7 mouse cellular contexts compared by ENCODE assay signal in genomic region chr5:21737620-21738019, GRCm38 (mm10). TPM values are rescaled to one million over a fixed set of nuclear protein-coding genes. Genes with fewer than 3 reads are reported as not detected.
DNase-seq lines count a peak whose midpoint lies in the region; ATAC-seq and TF ChIP-seq lines count a peak whose summit lies in the region.

No protein-coding gene starts in this region.

- no peak overlapping the region for H3K27ac ChIP-seq in neural tube, embryonic 11.5 days (ENCODE audit: low read depth, low read length)
- 0 out of 2 replicates have a peak overlapping the region, but pooled peaks have one; percentile 81 for H3K27ac ChIP-seq in limb, embryonic 14.5 days (replicated peaks; ENCODE audit: low read depth, low read length)
- no peak overlapping the region for H3K27ac ChIP-seq in stomach, embryonic 16.5 days (ENCODE audit: low read length)

- H3K9me3 ChIP-seq in neural tube, embryonic 11.5 days (ENCODE audit: control insufficient read depth, low read length) = no peaks in the 10 kb centered on the region
- no peaks in the 10 kb centered on the region for H3K9me3 ChIP-seq in limb, embryonic 14.5 days (ENCODE audit: control insufficient read depth, low read length)
- no peaks in the 10 kb centered on the region for H3K9me3 ChIP-seq in stomach, embryonic 16.5 days (replicated peaks; ENCODE audit: control insufficient read depth, low read length)

- H3K4me3 ChIP-seq in neural tube, embryonic 11.5 days (ENCODE audit: low read depth, low read length) = peak overlapping the region; percentile 94
- H3K4me3 ChIP-seq in limb, embryonic 14.5 days (replicated peaks; ENCODE audit: low read length) = peak overlapping the region; percentile 82
- H3K4me3 ChIP-seq in stomach, embryonic 16.5 days (replicated peaks; ENCODE audit: low read length) = peak overlapping the region; percentile 67

- H3K36me3 ChIP-seq in neural tube, embryonic 11.5 days (ENCODE audit: control insufficient read depth, insufficient read depth, low read length) = no peaks in the 10 kb centered on the region
- H3K36me3 ChIP-seq in limb, embryonic 14.5 days (ENCODE audit: control insufficient read depth, insufficient read depth, low read length) = peaks cover 33% of the 10 kb centered on the region
- H3K36me3 ChIP-seq in stomach, embryonic 16.5 days (ENCODE audit: control insufficient read depth, insufficient read depth, low read length) = peaks cover 13% of the 10 kb centered on the region; the same call in 1 of the 2 replicates

- no peaks in the 10 kb centered on the region for H3K27me3 ChIP-seq in neural tube, embryonic 11.5 days (ENCODE audit: control insufficient read depth, insufficient read depth, low read length)
- no peaks in the 10 kb centered on the region for H3K27me3 ChIP-seq in limb, embryonic 14.5 days (ENCODE audit: control insufficient read depth, insufficient read depth, low read length)
- H3K27me3 ChIP-seq in stomach, embryonic 16.5 days (ENCODE audit: control insufficient read depth, insufficient read depth, low read length) = no peaks in the 10 kb centered on the region

- ATAC-seq in neural tube, embryonic 11.5 days (ENCODE audit: insufficient read depth, low FRiP score, low TSS enrichment) = no peak
- ATAC-seq in erythroid progenitor cell, adult 5-6 weeks (replicated peaks; ENCODE audit: low FRiP score, poor library complexity, severe bottlenecking) = 0 out of 2 replicates have a peak, but pooled peaks have one; percentile 35
- no peak for ATAC-seq in limb, embryonic 14.5 days (ENCODE audit: low FRiP score, low read depth)
- ATAC-seq in stomach, embryonic 16.5 days (ENCODE audit: insufficient read depth, low FRiP score) = no peak

- peaks cover 6% of the 10 kb centered on the region for H3K4me1 ChIP-seq in neural tube, embryonic 11.5 days (ENCODE audit: control insufficient read depth, insufficient read depth, low read length)
- peaks cover 6% of the 10 kb centered on the region for H3K4me1 ChIP-seq in limb, embryonic 14.5 days (ENCODE audit: control insufficient read depth, insufficient read depth, low read length)
- peaks cover 12% of the 10 kb centered on the region for H3K4me1 ChIP-seq in stomach, embryonic 16.5 days (ENCODE audit: control insufficient read depth, insufficient read depth, low read length)

- no peak for DNase-seq in neural tube, embryonic 11.5 days (ENCODE audit: low spot score)
- no peak for DNase-seq in neural tube, embryonic 10.5 days (ENCODE audit: extremely low spot score, low spot score)
- DNase-seq in limb, embryonic 14.5 days (ENCODE audit: low spot score) = no peak
- no peak for DNase-seq in cerebellum, adult 11 months
- no peak for DNase-seq in cerebellum, postnatal 25 days

- peak overlapping the region; percentile 82 for H3K4me2 ChIP-seq in neural tube, embryonic 11.5 days (ENCODE audit: low read depth)
- H3K4me2 ChIP-seq in limb, embryonic 14.5 days (replicated peaks; ENCODE audit: low read depth, low read length, severe bottlenecking) = peak overlapping the region; percentile 87
- peak overlapping the region; percentile 79 for H3K4me2 ChIP-seq in stomach, embryonic 16.5 days (ENCODE audit: low read depth, low read length)

- peak overlapping the region; percentile 91 for H3K9ac ChIP-seq in neural tube, embryonic 11.5 days (ENCODE audit: low read length)
- peak overlapping the region; percentile 89 for H3K9ac ChIP-seq in limb, embryonic 14.5 days (ENCODE audit: low read depth, low read length, severe bottlenecking)
- H3K9ac ChIP-seq in stomach, embryonic 16.5 days (ENCODE audit: low read length) = peak overlapping the region; percentile 82

- 34% methylated on average over 10 of the region's 10 CpGs for WGBS in neural tube, embryonic 11.5 days
- 24% methylated on average over 10 of the region's 10 CpGs for WGBS in limb, embryonic 14.5 days
- WGBS in stomach, embryonic 16.5 days = 14% methylated on average over 10 of the region's 10 CpGs

- no peak for TF ChIP-seq POLR2A in limb, embryonic 14.5 days (IDR thresholded peaks at IDR 0.05; ENCODE audit: borderline replicate concordance, extremely low read depth, insufficient read depth, insufficient read length)

RNA-seq across cellular contexts. Expression of gene Pmpcb, which starts 0.7 kb away (rescaled TPM):
- 96.1 and 103 TPM in 2 replicates for polyA plus RNA-seq in neural tube, embryonic 11.5 days (2014; fragmentation: Nextera tagmentation; extraction: Ambion mirVana)
- total RNA-seq in erythroid progenitor cell, adult 5-6 weeks (2015; ENCODE audit: low replicate concordance) = 32.7 and 72.4 TPM in 2 replicates
- 56.0 and 71.2 TPM in 2 replicates for total RNA-seq in erythroid progenitor cell, adult 5-6 weeks (2017; ENCODE audit: low replicate concordance)
- 63.2 and 80.0 TPM in 2 replicates for polyA plus RNA-seq in limb, embryonic 14.5 days (2012; rRNA removed)
- 82.7 and 85.1 TPM in 2 replicates for polyA plus RNA-seq in limb, embryonic 14.5 days (2014; fragmentation: Nextera tagmentation; extraction: Ambion mirVana)
- polyA plus RNA-seq in stomach, embryonic 16.5 days (2015; fragmentation: Nextera tagmentation; extraction: Ambion mirVana) = 77.1 and 77.9 TPM in 2 replicates

RNA-seq across cellular contexts. Expression of gene Napepld, which starts 36.4 kb away (rescaled TPM):
- polyA plus RNA-seq in neural tube, embryonic 11.5 days (2014; fragmentation: Nextera tagmentation; extraction: Ambion mirVana) = 8.7 and 8.8 TPM in 2 replicates
- 1.4 and 1.7 TPM in 2 replicates for total RNA-seq in erythroid progenitor cell, adult 5-6 weeks (2015; ENCODE audit: low replicate concordance)
- total RNA-seq in erythroid progenitor cell, adult 5-6 weeks (2017; ENCODE audit: low replicate concordance) = 1.4 TPM in 1 of 2 replicates, not detected in the other
- polyA plus RNA-seq in limb, embryonic 14.5 days (2012; rRNA removed) = 2.3 and 2.7 TPM in 2 replicates
- polyA plus RNA-seq in limb, embryonic 14.5 days (2014; fragmentation: Nextera tagmentation; extraction: Ambion mirVana) = 2.1 and 2.2 TPM in 2 replicates
- polyA plus RNA-seq in stomach, embryonic 16.5 days (2015; fragmentation: Nextera tagmentation; extraction: Ambion mirVana) = 3.6 and 4.2 TPM in 2 replicates

RNA-seq across cellular contexts. Expression of gene Dnajc2, which starts 47.4 kb away (rescaled TPM):
- 91.2 and 92.4 TPM in 2 replicates for polyA plus RNA-seq in neural tube, embryonic 11.5 days (2014; fragmentation: Nextera tagmentation; extraction: Ambion mirVana)
- total RNA-seq in erythroid progenitor cell, adult 5-6 weeks (2015; ENCODE audit: low replicate concordance) = 10.5 and 23.9 TPM in 2 replicates
- total RNA-seq in erythroid progenitor cell, adult 5-6 weeks (2017; ENCODE audit: low replicate concordance) = 13.3 and 18.6 TPM in 2 replicates
- polyA plus RNA-seq in limb, embryonic 14.5 days (2012; rRNA removed) = 12.4 and 25.4 TPM in 2 replicates
- 60.2 and 61.1 TPM in 2 replicates for polyA plus RNA-seq in limb, embryonic 14.5 days (2014; fragmentation: Nextera tagmentation; extraction: Ambion mirVana)
- polyA plus RNA-seq in stomach, embryonic 16.5 days (2015; fragmentation: Nextera tagmentation; extraction: Ambion mirVana) = 44.5 and 47.6 TPM in 2 replicates

RNA-seq across cellular contexts. Expression of gene Psmc2, which starts 47.5 kb away (rescaled TPM):
- 245 and 260 TPM in 2 replicates for polyA plus RNA-seq in neural tube, embryonic 11.5 days (2014; fragmentation: Nextera tagmentation; extraction: Ambion mirVana)
- total RNA-seq in erythroid progenitor cell, adult 5-6 weeks (2015; ENCODE audit: low replicate concordance) = 67.4 and 108 TPM in 2 replicates
- 41.2 and 51.7 TPM in 2 replicates for total RNA-seq in erythroid progenitor cell, adult 5-6 weeks (2017; ENCODE audit: low replicate concordance)
- 64.9 and 89.1 TPM in 2 replicates for polyA plus RNA-seq in limb, embryonic 14.5 days (2012; rRNA removed)
- 165 and 174 TPM in 2 replicates for polyA plus RNA-seq in limb, embryonic 14.5 days (2014; fragmentation: Nextera tagmentation; extraction: Ambion mirVana)
- polyA plus RNA-seq in stomach, embryonic 16.5 days (2015; fragmentation: Nextera tagmentation; extraction: Ambion mirVana) = 160 and 166 TPM in 2 replicates
